Mouse (Mus musculus) limb, embryonic 14.5 days (tissue): ENCODE data around the gene Ak1. TPM values are rescaled to one million over a fixed set of nuclear protein-coding genes. Genes with fewer than 3 reads are reported as not detected.

Experiments used
- ATAC-seq: fragments of 200-750 bp; cut with Nextera tagmentation; 2 replicates; pipeline ENCODE4 v1.8.0; 2017; ENCODE audit warnings: low read depth, moderate number of reproducible peaks, moderate TSS enrichment; ENCODE audit not compliant: low FRiP score
- DNase-seq: peaks from one replicate; pipeline ENCODE4 v3.0.0-alpha.2; 2015; ENCODE audit warnings: low spot score
- H3K27ac ChIP-seq: fragments of 300-500 bp; sonication (generic); replicated peaks from 2 replicates; pipeline ENCODE4 v1.5.1; 2014; ENCODE audit warnings: low read depth, mild to moderate bottlenecking, low read length, moderate library complexity, mixed read lengths
- H3K27me3 ChIP-seq: fragments of 300-500 bp; sonication (generic); 2 replicates; pipeline ENCODE4 v1.6.1; 2014; ENCODE audit warnings: low read length, mixed read lengths; ENCODE audit not compliant: control insufficient read depth, insufficient read depth
- H3K36me3 ChIP-seq: fragments of 300-500 bp; sonication (generic); 2 replicates; pipeline ENCODE4 v1.6.1; 2014; ENCODE audit warnings: mild to moderate bottlenecking, low read length, moderate library complexity, mixed read lengths; ENCODE audit not compliant: control insufficient read depth, insufficient read depth
- H3K4me1 ChIP-seq: fragments of 300-500 bp; sonication (generic); 2 replicates; pipeline ENCODE4 v1.6.1; 2014; ENCODE audit warnings: antibody characterized with exemption, low read length, mixed read lengths; ENCODE audit not compliant: control insufficient read depth, insufficient read depth
- H3K4me2 ChIP-seq: fragments of 300-500 bp; sonication (generic); replicated peaks from 2 replicates; pipeline ENCODE4 v1.6.1; 2014; ENCODE audit warnings: low read depth, mild to moderate bottlenecking, low read length, moderate library complexity; ENCODE audit not compliant: severe bottlenecking
- H3K4me3 ChIP-seq: fragments of 300-500 bp; sonication (generic); replicated peaks from 2 replicates; pipeline ENCODE4 v1.5.1; 2014; ENCODE audit warnings: low read length
- H3K9ac ChIP-seq: fragments of 300-500 bp; sonication (generic); 2 replicates; pipeline ENCODE4 v1.6.1; 2014; ENCODE audit warnings: mild to moderate bottlenecking, low read depth, low read length, moderate library complexity; ENCODE audit not compliant: severe bottlenecking
- H3K9me3 ChIP-seq: fragments of 300-500 bp; sonication (generic); 2 replicates; pipeline ENCODE4 v1.6.1; 2016; ENCODE audit warnings: low read length; ENCODE audit not compliant: control insufficient read depth
- POLR2A ChIP-seq: fragments of 200-500 bp; IDR thresholded peaks from 2 replicates; pipeline ENCODE4 v1.8.0; 2012; ENCODE audit warnings: inconsistent platforms, mild to moderate bottlenecking, moderate library complexity, borderline replicate concordance; ENCODE audit not compliant: insufficient read depth, insufficient read length; ENCODE audit errors: extremely low read depth
- WGBS: fragments of 180-500 bp; shearing (Covaris S2); extraction: QIAGEN DNeasy Blood & Tissue Kit; methylation state at CpG from one replicate; pipeline ENCODE4 v1.1.7; 2014; 5-methylcytosine and 5-hydroxymethylcytosine counted together
- polyA plus RNA-seq, 2 experiments: library from polyadenylated mRNA; depleted of rRNA in 1 of 2; stranded (reverse) in 1 of 2; unstranded in 1 of 2; fragments of >200 nt; fragmentation: Nextera tagmentation in 1 of 2; extraction: Ambion mirVana in 1 of 2; gene quantifications; 2 replicates each; pipeline versions ENCODE4 v1.2.1 to v1.2.3; 2012 to 2014

Ak1 gene
- polyA plus RNA-seq, 2 experiments: 26.7 to 56.2 TPM

DNA sequence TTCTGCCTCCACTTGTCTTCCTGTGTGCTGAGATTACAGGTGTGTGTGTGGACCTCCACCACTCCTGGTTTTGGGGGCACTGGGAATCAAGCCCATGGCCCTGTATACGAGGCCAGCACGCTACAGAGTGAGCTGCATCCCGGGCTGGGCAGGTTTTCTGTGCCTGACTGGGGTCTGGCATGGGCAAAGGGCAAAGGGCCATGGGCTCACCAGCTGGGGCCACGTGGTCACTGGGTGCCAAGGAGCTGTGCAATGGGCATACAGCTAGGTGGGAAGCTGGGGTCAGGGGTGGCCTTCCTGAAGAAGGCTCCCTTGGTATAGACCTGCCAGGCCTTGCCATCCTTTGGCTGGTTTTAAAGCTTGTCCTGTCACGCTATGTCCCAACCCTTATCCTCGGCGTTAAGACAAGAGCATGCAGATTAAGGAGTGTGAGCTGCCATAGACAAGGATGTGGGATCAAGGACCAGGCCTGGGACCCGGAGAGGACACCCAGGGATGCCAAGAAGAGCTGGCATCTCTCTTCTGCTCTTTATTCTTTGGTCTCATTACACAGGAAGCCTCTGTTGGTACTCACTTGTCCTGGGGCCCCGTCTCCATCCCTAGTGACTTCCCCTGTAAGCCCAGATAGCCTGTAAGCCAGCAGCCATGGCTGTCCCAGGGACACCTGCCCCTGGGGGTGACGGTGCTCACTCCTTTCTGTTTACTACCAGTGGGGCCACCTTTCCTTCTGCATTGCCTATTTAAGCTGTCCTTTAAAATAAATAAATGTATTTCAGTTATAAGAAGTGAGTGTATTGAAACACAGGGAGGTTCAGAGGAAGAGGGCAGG lies 12.9 kb downstream of the Ak1 start:
- H3K9ac ChIP-seq: no peak overlapping the region
- no peak overlapping the region for H3K4me3 ChIP-seq
- H3K27me3 ChIP-seq: no peaks in the 10 kb centered on the region
- H3K36me3 ChIP-seq: no peaks in the 10 kb centered on the region
- H3K27ac ChIP-seq: no peak overlapping the region
- H3K9me3 ChIP-seq: no peaks in the 10 kb centered on the region
- ATAC-seq: no peak
- no peak for DNase-seq
- WGBS: 84% methylated on average over 10 of the region's 10 CpGs
- no peak overlapping the region for H3K4me2 ChIP-seq
- no peak for TF ChIP-seq POLR2A
- H3K4me1 ChIP-seq: peaks cover 8% of the 10 kb centered on the region

DNA sequence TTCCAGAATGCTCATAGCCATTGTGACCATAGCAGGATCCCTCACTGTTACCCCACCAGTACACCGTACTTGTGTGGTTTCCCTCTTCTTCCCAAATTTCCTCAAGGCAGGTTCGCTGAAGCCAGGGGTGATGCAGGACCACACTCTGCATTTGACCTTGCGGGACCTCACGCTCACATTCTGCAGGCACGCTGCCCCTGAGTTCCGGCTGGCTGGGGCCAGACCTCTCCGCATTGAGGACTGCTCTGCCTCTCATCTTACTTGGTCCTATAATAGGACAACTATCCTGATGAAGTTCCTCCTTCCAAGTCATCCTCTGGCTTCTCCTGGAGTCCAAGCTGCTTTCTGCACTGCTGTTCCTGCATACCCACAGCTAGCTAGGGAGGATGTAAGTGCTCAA lies 15.1 kb downstream of the Ak1 start:
- Histone ChIP-seq H3K27ac (peak overlapping the region; percentile 40; the same call in 1 of the 2 replicates), H3K4me3 (no peak overlapping the region), H3K9ac (no peak overlapping the region), H3K4me1 (peaks cover 7% of the 10 kb centered on the region), H3K4me2 (no peak overlapping the region), H3K9me3 (no peaks in the 10 kb centered on the region), H3K36me3 (no peaks in the 10 kb centered on the region), H3K27me3 (no peaks in the 10 kb centered on the region)
- DNase-seq (no peak), ATAC-seq (no peak)
- TF ChIP-seq POLR2A: no peak
- WGBS: 75% methylated on average over 7 of the region's 7 CpGs

DNA sequence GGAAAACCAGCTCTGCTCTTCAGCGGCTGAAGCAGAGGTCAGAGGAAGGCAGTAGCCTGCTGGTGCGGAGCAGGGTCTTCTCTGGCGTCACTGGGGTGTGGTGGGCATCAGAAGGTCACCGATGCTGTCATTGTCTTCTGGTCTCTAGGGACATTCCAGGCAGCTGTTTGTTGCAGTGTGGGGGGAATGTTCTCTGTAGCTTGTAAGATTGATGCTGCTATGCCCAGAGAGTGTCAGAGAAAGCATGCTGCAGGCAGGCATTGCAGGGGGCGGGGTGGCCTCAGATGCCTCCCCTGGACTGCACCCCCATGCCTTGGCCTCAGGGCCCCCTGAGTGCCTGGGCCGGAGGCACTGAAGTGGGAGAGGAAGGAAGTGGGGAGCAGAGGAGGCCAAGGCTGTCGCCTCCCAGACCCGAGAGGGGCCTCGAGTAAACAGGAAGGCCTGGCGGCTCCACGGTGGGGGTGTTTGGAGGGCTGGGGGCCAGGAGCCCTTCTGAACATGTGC lies 16.3 kb downstream of the Ak1 start:
- 27% methylated on average over 11 of the region's 11 CpGs for WGBS
- ATAC-seq: no peak

DNA sequence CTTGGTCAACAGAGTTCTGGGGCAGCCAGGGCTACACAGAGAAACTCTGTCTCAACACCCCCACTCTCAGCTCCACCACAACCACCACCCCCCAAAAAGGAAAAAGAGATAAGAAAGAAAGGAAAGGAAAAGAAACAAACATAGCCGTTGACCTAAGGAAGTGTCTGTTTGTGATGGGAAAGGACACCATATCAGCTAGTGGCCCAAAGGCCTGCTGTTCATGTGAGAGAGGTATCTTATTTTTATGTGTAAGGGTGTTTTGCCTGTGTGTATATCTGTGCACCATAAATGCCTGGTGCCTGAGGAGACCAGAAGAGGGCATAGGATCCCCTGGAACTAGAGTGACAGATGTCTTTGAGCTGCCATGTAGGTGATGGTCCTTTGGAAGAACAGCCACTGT lies 18.1 kb downstream of the Ak1 start:
- Histone ChIP-seq H3K27ac (no peak overlapping the region), H3K4me3 (no peak overlapping the region), H3K27me3 (no peaks in the 10 kb centered on the region), H3K4me1 (peaks cover 15% of the 10 kb centered on the region), H3K9ac (no peak overlapping the region), H3K4me2 (no peak overlapping the region), H3K36me3 (no peaks in the 10 kb centered on the region), H3K9me3 (no peaks in the 10 kb centered on the region)
- TF ChIP-seq POLR2A: no peak
- no peak for DNase-seq
- 82% methylated on average over 1 of the region's 1 CpGs for WGBS
- ATAC-seq: no peak

More for the DNA sequence above, 16.3 kb downstream of the Ak1 start:
- Histone ChIP-seq H3K4me2 (no peak overlapping the region), H3K4me1 (peaks cover 13% of the 10 kb centered on the region), H3K27me3 (no peaks in the 10 kb centered on the region), H3K4me3 (no peak overlapping the region), H3K27ac (peak overlapping the region; percentile 48), H3K9ac (peak overlapping the region; percentile 28; the same call in 1 of the 2 replicates), H3K9me3 (no peaks in the 10 kb centered on the region), H3K36me3 (no peaks in the 10 kb centered on the region)
- no peak for DNase-seq
- TF ChIP-seq POLR2A: no peak

DNA sequence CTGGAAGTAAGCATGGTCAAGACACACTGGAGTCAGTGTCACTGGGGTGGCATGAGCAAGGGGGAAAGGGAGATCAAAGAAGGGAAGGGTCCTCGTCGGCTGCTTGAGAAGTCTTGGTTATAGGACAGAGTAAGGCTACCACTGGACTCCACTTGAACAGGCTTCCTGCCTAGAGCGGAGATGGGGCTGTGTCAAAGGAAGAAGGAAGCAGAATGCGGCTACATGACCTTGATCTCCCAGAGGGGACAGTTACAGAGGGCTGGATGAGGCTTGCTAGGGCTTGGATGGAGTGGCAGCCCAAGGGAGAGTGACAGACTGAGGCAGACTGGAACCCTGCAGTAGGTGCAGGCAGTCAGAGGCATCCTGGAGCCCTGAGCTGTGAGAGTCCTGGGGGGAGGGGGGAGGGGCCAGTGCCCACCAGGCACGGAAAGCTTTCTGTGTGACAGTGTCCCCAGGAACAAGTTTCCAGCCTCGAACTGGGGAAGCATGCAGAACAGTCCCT lies 19.0 kb downstream of the Ak1 start:
- Histone ChIP-seq H3K9ac (no peak overlapping the region), H3K4me1 (peaks cover 15% of the 10 kb centered on the region), H3K4me2 (no peak overlapping the region), H3K36me3 (no peaks in the 10 kb centered on the region), H3K27me3 (no peaks in the 10 kb centered on the region), H3K27ac (no peak overlapping the region), H3K4me3 (no peak overlapping the region), H3K9me3 (no peaks in the 10 kb centered on the region)
- TF ChIP-seq POLR2A: no peak
- DNase-seq (no peak), ATAC-seq (no peak)
- 64% methylated on average over 6 of the region's 6 CpGs for WGBS
